Mouse (Mus musculus) layer of hippocampus, postnatal 14 days (tissue): ENCODE measurements at regions not wholly inside any gene's neighbourhood (a gene's known extent, or its start where the extent isn't known, plus 50 kb on each side); places are given as distances from the start of the nearest gene placed in this dataset.

Source experiments
- DNase-seq, 2 experiments: peaks; one replicate each; pipeline ENCODE4 v3.0.0; 2021 to 2022; ENCODE audit warnings: low spot score in 2 of 2, mixed read lengths in 1 of 2

DNA sequence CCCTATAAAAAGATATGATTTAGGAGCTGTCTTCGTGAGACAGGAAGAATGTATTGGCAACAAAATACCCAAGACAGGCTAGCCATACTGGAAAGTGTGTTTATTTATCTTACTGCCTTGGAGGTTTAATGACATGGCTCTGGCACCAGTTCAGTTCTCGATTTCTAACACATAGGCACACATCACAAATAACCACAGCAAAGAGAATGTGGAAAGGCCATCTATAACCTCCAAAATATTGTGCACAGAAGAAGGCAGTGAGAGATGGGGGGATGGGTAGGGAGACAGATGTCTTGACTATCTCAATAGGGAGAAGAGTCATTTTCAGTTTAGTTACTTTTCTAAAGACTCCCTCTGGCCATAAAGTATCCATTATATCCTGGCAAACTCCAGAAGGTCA lies 90.5 kb downstream of the Minar1 start:
- DNase-seq: no peak

DNA sequence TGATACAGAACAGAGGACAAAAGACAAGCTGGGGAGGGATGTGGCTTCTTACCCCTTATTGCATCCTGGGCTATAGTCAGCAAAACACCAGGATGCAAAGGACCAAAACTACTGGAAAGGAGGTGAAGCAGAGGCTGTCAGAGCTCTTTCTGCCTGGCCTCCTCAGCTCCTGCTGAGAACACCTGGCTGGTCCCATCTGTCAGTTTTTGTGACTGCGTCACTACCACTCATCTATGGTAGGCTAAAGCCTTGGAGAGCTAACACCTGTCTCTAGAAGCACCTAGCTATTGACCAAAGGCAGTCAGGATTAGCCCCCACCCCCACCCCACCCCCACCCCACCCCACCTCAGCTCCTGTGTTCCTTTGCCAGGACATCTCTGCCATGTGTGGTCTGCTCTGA lies 98.8 kb downstream of the Minar1 start:
- DNase-seq: no peak

DNA sequence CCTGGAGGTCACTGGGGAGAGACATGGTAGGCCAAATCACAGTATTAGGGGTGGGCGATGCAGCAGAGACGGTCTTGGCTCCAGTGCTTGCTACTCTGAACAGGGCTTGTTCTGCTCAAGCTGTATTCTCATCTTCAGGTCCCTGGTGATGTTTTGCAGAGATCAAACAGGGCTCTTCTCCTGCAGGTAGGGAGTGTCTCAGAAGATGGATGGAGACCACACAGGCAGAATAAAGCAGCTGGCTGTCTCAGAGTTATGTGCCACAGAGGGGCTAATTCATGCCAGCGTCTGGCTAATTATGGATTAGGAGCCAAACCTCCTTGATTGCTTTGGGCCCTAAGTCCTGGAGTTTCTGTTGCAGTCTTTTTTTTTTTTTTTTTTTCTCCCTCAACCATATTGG lies 99.2 kb downstream of the Minar1 start:
- DNase-seq: no peak

GRCm38 (mm10) chr9:89508407-89509101 lies 114.4 kb downstream of the Minar1 start:
- no peak for DNase-seq

- DNase-seq: no peak
Measured at GRCm38 (mm10) chr9:89502083-89502482, 120.8 kb downstream of the Minar1 start.

GRCm38 (mm10) chr9:89497399-89497749 lies 125.6 kb downstream of the Minar1 start:
- DNase-seq: no peak

DNA sequence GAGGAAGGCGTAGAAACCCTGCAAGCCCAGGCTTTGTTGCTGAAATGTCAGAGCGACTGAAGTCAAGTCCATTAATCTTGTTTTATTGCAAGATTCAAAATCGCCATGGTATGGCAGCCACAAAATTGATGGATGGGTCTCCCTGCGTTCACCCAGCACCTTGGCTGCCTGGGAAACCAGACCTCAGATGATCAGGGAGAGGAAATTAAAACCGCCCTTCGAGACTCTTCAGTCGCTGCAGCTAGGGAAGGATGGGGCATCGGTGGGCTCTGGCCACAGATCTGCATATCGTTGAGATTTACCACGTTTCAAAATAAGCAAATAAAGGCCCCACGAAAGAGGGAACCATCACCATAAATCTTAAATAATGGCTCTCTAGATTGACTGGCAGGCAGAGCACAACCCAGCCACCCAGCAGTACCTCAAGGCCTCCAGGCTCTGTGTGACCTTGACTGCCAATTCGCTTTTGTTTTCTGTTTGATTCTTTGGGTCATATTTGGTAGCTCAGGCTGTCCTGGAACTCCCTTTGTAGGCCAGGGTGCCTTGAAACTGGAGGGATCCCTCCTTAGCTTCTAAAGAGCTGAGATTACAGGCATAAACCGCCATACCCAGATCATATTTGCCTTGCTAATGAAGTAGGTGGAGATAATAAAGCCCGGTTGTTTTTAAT lies 126.1 kb downstream of the Minar1 start:
- DNase-seq: no peak

DNA sequence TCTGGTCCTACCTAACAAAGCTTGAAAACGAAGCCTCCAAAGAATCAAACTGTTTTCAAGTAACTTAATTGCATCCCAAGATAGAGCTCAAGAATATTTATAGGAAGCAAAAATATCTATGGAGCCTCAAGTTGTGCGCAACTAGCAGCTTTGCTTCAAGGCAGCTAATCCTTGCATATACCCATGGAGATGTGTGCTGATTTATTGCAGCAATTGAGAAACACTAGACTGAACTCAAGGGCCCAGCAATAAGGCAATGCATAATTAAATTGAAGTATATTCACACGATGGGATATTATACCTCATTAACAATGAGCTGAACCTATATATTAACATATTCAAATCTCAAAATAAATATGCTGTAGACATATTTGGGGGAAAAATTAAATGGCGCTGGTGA lies 135.3 kb downstream of the Minar1 start:
- no peak for DNase-seq

DNA sequence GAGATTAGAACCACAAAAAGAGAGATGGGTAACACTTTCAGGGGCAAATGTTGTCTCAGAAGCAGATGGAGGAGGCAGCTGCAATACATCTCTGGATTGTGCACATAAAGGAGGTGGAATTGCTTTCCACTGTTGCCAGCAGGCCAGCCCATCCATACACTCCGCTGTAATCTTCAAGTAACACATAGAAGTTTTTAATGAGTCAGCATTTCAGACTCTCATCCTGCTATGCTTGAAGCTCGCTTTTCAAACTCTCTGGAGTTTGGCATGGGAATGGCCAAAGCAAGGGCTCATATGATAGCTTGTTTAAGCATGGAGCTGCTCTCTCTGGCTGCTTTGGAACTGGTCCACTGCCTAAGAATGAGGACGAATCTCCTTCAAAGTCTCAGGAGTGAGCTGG lies 143.5 kb downstream of the Minar1 start:
- no peak for DNase-seq

- peak; percentile 17 to 20 for DNase-seq
Measured at GRCm38 (mm10) chr9:89461190-89461589, 161.7 kb downstream of the Minar1 start.

DNA sequence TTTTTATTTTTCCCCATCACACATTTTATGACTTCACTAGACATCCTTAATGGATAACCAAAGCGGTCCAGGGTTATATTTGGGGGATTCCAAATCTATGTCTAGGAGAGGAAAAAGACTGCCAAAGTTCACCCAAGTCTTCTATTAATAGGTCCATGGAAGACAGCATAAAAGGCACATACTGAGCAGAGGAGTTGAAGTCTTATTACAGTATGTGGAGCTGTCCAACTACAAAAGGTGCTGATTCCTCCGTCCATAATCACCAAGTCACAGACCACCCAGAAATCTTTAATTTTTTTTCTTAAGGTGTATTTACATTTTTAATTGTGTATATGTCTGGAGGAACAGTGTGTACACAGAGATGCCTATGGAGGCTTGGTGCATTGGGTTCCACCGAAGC lies 166.3 kb downstream of the Minar1 start:
- no peak for DNase-seq

GRCm38 (mm10) chr9:89449656-89450055 lies 173.3 kb downstream of the Minar1 start:
- no peak for DNase-seq
